Mouse (Mus musculus): ENCODE data around the gene Rec8.

Gene Rec8

DNA sequence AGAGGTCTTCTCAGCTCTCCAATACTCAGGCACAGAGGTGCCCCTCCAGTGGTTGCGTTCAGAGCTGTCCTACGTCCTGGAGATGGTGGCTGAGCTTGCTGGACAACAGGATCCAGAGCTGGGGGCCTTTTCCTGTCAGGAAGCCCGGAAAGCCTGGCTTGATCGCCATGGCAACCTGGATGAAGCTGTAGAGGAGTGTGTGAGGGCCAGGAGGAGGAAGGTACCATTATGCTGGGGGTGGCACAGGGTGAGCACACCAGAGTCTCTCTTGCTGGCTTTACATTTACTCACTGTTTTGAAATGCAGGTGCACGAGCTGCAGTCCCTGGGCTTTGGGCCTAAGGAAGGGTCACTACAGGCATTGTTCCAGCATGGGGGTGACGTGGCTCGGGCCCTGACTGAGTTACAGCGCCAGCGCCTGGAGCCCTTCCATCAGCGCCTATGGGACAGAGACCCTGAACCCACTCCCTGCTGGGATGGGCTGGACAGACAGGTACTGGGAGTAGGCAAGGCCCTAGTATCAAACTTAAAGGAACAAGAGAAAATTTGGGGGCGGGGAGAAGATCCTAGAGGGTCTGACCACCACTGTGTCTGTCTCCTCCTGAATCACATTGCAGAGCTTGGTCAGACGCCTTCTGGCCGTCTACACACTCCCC lies 21.7 kb upstream of the Rec8 start:
- peak; percentile 42 for DNase-seq

DNA sequence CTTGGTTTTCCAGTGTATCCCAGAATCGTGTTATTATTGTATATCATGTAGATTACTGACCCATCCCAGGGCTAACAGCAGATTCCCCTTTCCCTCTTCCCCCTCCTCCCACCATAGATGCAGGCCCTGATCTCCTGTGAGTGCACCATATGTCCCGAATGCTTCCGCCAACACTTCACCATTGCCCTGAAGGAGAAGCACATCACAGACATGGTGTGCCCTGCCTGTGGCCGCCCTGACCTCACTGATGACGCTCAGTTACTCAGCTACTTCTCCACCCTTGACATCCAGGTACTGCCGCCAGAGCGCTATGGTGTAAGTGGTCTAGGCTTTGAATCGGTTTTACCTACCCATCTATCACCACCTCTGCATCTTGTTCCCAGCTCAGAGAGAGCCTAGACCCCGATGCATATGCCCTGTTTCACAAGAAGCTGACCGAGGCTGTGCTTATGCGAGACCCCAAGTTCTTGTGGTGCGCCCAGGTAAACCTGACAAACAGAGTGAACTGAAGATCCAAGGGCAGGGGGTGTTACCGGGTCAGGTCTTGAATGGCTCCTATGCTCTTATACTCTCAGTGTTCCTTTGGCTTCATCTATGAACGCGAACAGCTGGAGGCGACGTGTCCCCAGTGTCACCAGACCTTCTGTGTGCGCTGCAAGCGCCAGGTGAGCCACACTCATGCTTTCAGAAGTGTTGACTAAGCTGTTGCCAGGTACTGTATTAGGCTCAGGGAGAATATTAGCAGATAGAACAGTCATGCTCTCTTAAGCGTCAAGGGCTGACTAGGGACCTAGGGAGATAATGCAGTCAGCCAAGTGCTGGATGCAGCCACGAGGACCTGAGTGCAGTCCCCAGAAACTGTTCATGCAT lies 19.1 kb upstream of the Rec8 start:
- no peak for DNase-seq

DNA sequence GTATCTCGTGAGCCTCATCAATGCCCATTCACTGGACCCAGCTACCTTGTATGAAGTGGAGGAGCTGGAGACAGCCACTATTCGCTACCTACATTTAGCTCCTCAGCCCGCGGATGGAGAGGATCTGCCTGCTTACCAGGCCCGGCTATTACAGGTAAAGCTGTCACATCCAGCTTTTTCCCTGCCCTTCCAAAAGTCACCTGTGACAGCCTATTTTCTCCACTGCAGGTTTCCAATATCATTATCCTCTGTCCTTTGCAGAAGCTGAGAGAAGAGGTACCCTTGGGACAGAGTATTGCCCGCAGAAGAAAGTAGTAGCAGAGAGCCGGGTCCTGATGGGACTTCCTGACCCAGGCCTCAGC lies 14.6 kb upstream of the Rec8 start, which contains the start of gene Irf9:
Gene Irf9 (plus strand): TSS at position 301 of the 362 bp plus-strand sequence.
- no peak for DNase-seq

DNA sequence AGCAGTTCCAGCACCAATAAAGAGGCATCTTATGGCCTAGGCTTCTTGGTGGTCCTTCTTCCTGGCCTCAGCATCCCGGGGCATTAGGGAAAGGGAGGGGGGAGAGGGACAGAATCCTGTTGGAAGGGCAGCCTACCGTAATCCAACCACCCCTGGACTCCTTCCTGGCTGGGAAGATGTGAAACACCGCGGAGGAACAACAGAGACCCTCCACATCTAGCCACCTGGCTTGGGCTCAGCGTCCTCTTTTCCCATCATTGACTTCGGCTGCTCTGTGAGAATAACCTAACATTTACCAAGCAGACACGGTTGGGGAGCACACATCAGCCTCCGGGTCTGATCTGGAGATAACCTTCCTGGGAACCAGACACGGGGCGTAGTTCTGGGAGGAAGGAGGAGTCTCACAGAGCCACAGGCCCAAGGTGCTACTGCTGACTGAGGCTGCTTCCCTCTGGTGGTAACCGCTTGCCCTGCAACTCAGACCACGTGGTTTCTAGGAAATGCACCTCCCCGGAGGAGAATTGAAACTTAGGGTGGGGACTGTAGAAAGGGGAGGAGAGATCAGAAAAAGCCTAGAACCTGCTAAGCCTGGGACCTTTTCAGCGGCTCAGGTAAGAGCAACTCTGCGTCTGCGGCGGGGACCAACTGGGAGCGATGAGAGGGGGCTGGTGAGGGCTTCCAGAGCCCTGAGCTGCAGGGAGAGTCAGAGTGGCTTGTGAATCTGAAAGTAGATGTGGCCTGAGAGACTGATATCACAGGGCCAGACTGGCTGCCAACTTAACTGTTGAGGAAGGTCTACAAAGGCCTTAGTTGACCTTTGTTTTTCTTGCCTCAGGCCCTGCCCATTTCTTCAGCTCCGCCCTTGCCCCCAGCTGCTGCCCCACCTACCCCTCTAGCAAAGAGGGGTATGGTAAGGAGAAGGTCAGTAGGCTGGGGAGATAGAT lies 13.9 kb upstream of the Rec8 start:
- peak; percentile 79 for DNase-seq

DNA sequence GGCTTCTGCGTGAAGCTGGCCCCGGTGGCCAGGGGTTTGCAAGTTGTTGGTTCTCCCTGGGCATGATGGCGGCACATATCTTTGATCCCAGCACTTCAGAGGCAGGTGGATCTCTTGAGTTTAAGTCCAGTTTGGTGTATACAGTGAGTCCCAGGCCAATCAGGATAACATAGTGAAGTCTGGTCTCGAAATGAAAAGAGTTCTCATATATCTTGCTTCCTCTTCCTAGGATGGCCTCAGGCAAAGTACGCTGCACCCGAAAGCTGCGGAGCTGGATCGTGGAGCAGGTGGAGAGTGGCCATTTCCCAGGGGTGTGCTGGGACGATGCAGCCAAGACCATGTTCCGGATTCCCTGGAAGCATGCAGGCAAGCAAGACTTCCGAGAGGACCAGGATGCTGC lies 13.0 kb upstream of the Rec8 start:
- no peak for DNase-seq

DNA sequence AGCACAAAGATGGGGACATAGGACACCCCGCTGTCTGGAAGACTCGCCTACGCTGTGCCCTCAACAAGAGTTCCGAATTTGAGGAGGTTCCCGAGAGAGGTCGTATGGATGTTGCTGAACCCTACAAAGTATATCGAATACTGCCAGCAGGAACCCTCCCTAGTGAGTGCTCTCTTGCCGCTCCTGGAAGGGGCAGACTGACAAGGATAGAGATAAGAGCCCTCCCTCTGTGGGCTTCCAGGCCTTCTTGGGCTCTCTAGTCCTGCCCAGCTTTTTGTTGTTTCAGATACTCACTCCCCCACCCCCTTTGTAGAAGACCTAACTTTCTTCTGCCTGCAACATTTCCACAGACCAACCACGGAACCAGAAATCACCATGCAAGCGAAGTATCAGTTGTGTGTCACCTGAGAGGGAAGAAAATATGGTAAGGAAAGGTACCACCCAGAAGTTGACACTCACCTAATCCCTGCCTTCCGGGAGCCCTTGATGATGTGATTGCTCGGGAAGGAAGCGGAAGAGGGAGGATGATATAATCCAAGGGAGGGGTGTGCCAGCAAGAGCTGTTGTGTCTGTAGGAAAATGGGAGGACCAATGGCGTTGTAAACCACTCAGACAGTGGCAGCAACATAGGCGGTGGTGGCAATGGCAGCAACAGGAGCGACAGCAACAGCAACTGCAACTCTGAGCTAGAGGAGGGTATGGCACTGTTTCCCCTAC lies 11.9 kb upstream of the Rec8 start:
- no peak for DNase-seq

DNA sequence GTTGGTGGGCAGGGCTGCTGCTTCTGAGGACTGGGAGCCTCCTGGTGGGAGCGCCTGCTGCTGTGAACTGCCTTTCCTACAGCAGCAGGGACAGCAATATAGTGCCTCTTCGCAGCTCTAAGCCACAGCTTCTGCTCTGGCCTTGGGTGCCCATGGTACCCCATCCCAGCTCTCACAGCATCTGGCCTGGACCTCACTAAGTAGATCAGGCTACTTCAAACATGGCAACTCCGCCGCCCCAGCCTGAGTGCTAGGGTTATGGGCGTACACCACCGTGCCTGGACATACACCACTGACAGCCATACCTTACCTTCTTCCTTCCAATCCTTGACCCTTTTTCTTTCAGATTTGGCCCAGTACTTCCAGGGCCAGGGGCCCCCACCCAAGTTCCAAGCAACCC lies 9.5 kb upstream of the Rec8 start:
- DNase-seq: no peak

DNA sequence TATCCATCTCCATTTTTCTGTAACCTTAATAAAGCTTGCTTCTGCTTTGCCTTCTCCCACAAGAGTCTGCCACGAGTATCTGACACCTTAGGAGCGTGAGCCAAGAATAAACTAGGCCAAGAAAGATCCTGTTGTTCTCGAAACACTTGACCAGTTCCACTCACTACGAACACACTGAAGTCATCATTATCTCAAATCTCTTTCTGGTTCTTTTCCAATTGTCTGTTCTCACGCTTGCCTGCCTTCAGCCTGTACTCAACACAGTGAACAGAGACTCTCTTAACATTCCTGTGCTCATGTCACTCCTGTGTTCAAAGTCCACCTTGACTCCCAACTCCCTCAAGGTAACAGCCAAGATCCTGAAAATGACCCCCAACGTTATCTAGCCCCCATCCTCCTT lies 4.5 kb upstream of the Rec8 start:
- no peak for DNase-seq

DNA sequence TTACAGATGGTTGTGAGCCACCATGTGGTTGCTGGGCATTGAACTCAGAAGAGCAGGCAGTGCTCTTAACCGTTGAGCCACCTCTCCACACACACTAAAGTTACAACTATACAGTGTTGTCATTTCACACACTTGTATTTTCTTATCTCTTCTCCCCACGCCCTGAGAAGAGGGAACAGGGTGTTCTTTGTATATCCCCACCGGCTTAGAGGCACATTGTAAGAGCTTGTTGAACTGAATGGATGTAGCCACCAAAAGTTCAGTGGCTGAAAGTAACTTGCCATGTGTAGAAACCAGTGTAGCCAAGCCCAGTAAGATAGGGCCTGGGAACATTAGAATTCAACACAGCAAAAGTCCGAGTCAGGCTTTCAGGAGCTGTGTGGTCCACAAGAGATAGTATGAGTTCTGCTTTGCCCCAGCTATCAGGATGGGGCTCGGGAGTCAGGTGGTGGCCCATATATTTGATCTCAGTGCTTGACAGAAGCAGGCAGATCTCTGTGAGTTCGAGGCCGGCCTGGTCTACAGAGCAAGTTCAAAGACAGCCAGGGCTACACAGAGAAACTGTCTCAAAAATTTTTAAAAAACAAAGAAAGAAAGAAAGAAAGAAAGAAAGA lies 3.2 kb upstream of the Rec8 start:
- no peak for DNase-seq

DNA sequence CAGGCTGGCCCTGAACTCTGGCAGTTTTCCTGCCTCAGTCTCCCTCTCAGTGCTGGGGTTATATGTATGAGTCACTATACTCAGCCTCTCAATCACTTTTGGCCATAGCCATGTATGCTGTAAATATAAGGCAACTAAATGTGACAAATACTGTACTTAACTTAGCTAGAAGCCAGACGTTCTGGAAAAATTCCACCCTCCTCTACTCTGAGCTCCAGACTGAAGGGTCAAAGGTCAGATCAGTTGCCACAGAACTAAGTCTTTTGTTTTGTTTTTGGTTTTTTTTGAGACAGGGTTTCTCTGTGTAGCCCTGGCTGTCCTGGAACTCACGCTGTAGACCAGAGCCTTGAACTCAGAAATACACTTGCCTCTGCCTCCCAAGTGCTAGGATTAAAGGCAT lies 2.0 kb upstream of the Rec8 start:
- no peak for DNase-seq

DNA sequence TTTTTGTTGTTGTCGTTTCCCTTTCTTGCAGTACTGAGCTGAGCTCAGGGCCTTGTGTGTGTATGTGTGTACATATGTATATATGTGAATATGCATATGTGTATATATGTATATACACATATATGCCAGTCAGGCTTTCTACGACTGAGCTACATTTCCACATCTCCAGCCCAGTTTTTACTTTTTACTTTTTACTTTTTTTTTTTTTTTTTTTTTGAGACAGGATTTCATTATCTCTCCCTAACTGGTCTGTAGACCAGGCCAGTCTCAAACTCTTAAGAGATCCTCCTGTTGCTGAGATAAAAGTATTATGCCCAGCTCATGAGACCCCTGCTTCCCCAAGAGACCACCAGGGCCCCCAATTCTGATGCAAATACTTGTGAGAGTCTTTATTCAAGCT lies 993 bp upstream of the Rec8 start:
- DNase-seq: no peak

DNA sequence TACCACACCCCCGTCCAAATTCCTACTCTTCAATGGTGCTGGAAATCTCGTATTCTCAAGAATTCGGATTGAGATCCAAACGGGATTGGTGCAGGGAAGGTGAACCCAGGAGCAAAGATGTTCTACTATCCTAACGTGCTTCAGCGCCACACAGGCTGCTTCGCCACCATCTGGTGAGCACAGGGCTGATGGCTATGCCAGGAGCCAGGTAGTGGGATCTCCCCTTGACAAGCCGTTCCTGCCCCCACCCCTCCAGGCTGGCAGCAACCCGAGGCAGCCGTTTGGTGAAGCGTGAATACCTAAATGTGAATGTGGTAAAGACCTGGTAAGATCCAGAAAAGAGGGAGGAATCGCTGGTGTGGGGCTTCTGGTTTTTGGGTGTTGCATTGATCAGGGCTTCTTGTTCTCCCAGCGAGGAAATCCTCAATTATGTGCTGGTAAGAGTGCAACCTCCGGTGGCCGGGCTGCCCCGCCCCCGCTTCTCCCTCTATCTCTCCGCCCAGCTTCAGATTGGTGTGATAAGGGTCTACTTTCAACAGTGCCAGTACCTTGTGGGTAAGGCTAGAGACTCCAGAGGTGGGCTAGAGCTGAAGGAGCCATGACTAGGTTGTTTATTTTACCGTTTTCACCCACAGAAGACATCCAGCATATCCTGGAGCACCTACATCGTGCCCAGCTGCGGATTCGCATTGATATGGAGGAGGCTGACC lies 804 bp downstream of the Rec8 start:
- DNase-seq: no peak

DNA sequence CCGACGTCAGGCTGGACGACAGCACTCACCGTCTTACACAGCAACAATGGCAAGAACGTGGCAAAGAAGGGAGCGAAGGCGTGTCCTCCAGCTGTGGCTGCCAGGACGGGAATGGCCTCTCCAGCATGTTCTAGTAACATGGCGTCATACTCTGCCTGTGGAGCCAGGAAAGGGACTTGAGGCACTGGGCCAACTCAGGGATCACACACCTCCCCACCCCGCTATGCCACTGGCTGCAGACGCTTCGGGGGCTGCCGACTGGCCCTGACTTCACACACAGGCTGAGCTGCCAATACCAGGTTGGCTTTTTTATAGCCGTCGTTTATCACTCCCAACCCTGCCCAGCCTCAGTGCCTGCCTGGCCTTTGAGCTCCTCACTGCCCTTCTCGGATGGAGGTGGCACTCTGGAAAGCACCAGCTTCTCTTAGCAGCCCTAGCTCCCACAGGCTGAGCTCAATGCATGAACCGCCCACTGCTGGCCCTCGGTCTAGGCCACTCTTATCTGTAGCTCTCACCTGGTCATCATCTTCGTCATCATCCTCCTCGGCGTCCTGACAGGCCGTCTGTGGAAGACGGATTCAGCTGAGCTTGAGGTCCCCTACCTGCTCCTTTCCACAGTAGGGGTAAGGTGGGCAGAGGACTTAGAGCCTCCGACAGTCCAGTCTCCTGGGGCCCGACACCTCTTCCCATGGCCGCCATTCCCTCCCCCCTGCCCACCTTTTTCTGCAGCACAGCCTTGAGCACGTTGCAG lies 10.4 kb downstream of the Rec8 start:
- no peak for DNase-seq

DNA sequence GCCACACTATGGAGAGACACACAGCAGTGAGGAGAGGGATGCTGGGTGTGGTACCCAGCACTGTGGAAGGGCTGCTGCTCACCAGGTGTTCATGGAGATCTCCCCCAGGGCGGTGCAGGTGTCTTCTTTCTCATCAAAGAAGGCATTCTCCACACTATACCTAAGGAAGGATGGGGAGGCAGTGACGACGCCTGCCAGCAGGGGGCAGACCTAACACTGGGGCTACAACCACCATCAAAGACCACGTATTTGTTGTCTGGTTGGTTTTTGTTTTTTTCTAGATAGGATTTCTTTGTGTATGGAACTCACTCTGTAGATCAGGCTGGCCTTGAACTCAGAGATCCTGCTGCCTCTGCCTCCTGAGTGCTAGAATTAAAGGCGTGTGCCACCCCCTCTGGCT lies 11.5 kb downstream of the Rec8 start:
- DNase-seq: peak; percentile 31

DNA sequence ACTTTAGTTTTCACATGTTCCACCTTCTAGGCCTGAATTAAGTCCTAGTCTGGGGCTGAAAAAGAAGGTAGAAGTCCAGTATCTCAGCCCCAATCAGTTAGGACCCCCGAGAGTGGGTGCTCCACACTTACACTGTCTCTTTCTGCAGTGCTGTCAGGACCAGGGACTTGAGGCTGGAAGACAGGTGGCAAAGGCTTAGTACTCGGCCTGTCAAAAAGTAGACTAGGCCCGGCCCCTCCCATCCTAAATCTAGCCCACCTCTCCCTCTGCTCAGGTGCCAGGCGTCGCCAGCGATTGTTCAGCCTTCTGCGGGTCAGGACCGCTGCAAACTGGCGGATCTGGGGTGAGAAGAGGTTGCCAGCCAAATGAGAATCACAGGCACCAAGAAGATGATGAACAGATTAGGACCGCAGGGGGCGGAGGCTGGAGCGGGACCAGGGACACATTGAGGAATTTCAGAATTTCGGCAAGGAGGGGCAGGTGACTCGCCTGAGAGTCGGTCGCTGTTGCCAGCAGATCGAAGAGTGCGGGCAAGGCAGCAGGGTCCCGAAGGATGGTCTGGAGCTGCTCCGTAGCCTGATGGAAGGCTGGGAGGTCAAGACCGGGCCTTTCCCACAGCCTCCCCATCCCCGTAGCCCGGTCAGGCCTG lies 17.2 kb downstream of the Rec8 start:
- DNase-seq: peak; percentile 32

DNA sequence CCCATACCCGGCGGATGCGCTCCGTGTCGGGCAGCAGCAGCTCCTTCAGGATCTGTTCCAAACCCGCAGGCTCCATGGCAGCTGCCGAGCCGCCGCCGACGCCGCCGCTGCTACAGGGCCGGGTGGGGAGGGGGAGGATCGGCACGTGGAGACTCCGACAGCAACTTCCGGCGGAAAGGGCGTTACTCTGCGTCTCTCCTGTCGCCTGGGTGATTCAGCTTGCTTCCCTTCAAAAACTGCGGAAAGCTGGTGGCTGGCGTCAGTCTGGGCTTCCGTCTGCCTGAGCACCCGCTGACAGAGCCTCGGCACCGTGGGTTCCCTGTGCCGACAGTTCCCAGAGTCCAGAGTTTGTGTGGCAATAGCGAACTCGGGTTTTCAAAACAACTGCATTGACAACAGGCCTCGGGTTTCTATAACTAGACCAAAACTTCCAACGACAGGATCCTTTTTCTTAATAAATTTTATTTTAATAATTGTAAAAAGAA lies 17.7 kb downstream of the Rec8 start, which contains the start of gene Ipo4:
Gene Ipo4 (minus strand): TSS at position 435 of the 485 bp plus-strand sequence.
- DNase-seq: peak; percentile 85

DNA sequence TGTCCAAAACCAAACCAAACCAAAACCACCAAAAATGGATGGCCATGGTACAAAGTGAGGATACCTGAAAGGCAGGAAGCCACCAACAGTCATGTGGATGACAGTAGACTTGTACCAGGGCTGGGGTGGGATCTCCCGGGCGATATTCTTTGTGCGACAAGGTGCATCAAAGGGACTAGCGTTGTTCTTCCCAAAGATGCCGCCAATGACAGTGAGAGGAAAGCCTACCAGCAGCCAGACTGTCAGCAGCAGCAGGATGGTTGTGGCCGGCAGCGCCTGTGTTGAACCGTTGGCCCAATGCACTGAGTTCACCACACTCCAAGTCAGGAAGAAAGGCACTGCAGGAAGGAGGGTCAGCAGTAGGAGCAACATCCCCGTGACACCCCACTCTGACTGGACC lies 20.0 kb downstream of the Rec8 start, which contains the start of gene Gm49378:
Gene Gm49378 (minus strand): TSS at position 101 of the 400 bp plus-strand sequence.
- no peak for DNase-seq

DNA sequence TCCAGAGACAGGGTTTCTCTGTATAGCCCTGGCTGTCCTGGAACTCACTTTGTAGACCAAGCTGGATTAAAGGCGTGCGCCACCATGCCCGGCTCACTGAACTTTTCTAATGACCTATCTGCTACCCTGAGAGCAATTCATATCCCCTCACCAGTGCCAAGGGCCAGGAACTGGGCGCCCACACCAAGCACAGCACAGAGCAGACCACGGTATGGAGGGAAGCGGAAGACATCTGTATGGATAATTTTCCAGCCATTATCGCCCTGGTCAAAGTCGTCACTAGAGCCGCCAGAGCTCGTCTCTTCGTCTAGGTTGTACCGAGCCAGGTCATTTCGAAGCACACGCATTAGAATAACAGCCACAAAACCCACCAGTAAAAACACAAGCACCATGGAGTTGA lies 23.0 kb downstream of the Rec8 start:
- DNase-seq: no peak

DNA sequence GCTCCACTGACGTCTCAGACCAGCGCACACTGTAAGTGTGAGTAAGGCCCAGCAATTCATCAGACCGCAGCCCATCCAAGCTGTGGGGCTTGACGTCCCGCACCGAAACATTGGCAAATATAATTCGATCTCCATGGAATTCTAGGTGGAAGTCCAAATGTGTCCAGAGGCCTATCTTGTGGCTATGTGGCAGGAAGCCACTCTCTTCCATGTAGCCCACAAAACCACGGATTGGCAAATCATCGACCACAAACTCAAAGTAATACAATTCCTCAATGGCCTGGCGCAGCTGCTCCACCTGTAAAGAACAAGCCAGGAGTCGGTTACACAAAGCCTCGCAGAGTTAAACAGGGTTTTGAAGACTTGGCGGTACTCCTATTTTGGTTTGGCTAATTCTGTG lies 23.5 kb downstream of the Rec8 start:
- DNase-seq: no peak

DNA sequence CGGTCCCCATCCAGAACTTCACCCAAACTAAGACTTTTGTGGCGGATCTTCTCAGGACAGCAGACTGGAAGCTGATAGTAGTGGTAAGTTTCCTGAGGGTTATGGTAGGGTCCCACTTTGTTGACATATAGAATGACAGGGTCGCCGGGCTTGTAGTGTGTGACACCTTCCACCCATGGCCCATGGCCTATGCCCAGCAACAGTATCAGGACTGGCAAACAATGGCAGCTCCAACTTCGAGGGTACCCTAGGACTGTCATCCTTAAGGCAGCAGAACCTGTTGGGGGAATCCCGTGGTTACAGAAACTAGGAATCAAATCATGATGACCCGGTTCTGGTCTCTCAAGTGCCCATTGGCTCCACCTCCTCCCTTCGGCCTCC lies 24.8 kb downstream of the Rec8 start:
- DNase-seq: no peak
